Mouse (Mus musculus) heart, embryonic 14.5 days (tissue): ENCODE data around the gene Fam83f. TPM values are rescaled to one million over a fixed set of nuclear protein-coding genes. Genes with fewer than 3 reads are reported as not detected.

Source experiments
- ATAC-seq: fragments of 200-750 bp; cut with Nextera tagmentation; 2 replicates; pipeline ENCODE4 v1.8.0; 2017; ENCODE audit warnings: low read depth, moderate TSS enrichment; ENCODE audit not compliant: insufficient number of reproducible peaks, insufficient read depth, low FRiP score
- H3K27ac ChIP-seq, 2 experiments: fragments of 200-500 bp in 1 of 2; fragments of 300-500 bp in 1 of 2; sonication (generic) in 1 of 2; replicated peaks in 1 of 2; 2 replicates each; pipeline ENCODE4 v1.5.1; 2012 to 2014; ENCODE audit warnings: low read depth in 2 of 2, low read length in 2 of 2, control low read depth in 1 of 2, mild to moderate bottlenecking in 1 of 2, mixed read lengths in 1 of 2; ENCODE audit not compliant: control insufficient read depth in 1 of 2, insufficient read depth in 1 of 2
- H3K27me3 ChIP-seq: fragments of 300-500 bp; sonication (generic); 2 replicates; pipeline ENCODE4 v1.6.1; 2014; ENCODE audit warnings: mild to moderate bottlenecking, low read length, control low read depth; ENCODE audit not compliant: control insufficient read depth, insufficient read depth
- H3K36me3 ChIP-seq: fragments of 300-500 bp; sonication (generic); 2 replicates; pipeline ENCODE4 v1.6.1; 2014; ENCODE audit warnings: mild to moderate bottlenecking, control low read depth, low read length, mixed read lengths; ENCODE audit not compliant: control insufficient read depth, insufficient read depth
- H3K4me1 ChIP-seq, 2 experiments: fragments of 200-500 bp in 1 of 2; fragments of 300-500 bp in 1 of 2; sonication (generic) in 1 of 2; 2 replicates each; pipeline ENCODE4 v1.6.1; 2012 to 2014; ENCODE audit warnings: low read length in 2 of 2, control low read depth in 1 of 2, mixed read lengths in 1 of 2; ENCODE audit not compliant: control insufficient read depth in 2 of 2, insufficient read depth in 2 of 2
- H3K4me2 ChIP-seq: fragments of 300-500 bp; sonication (generic); 2 replicates; pipeline ENCODE4 v1.6.1; 2014; ENCODE audit warnings: mild to moderate bottlenecking, low read length
- H3K4me3 ChIP-seq, 2 experiments: fragments of 200-500 bp in 1 of 2; fragments of 300-500 bp in 1 of 2; sonication (generic) in 1 of 2; 2 replicates each; pipeline ENCODE4 v1.5.1; 2012 to 2014; ENCODE audit warnings: low read length in 2 of 2, mild to moderate bottlenecking in 2 of 2, control low read depth in 1 of 2, low read depth in 1 of 2, moderate library complexity in 1 of 2; ENCODE audit not compliant: control insufficient read depth in 1 of 2, insufficient read depth in 1 of 2
- H3K9ac ChIP-seq: fragments of 300-500 bp; sonication (generic); 2 replicates; pipeline ENCODE4 v1.6.1; 2014; ENCODE audit warnings: mild to moderate bottlenecking, low read length
- H3K9me3 ChIP-seq: fragments of 300-500 bp; sonication (generic); 2 replicates; pipeline ENCODE4 v1.6.1; 2016; ENCODE audit warnings: low read length, control low read depth; ENCODE audit not compliant: control insufficient read depth
- WGBS: fragments of 180-500 bp; shearing (Covaris S2); extraction: QIAGEN DNeasy Blood & Tissue Kit; methylation state at CpG from one replicate; pipeline ENCODE4 v1.1.7; 2014; 5-methylcytosine and 5-hydroxymethylcytosine counted together
- polyA plus RNA-seq: library from polyadenylated mRNA; unstranded; fragments of >200 nt; fragmentation: Nextera tagmentation; extraction: Ambion mirVana; gene quantifications from 2 replicates; pipeline ENCODE4 v1.2.1, GENCODE M21; 2014

The Fam83f gene
- polyA plus RNA-seq, 1 experiment from 2014 or later: 0.07 TPM

GRCm38 (mm10) chr15:80673337-80674095 is 1.9 kb downstream of the Fam83f start:
- no peak for ATAC-seq
- no peak overlapping the region for H3K4me2 ChIP-seq
- H3K9ac ChIP-seq: no peak overlapping the region
- peaks cover 9 to 15% of the 10 kb centered on the region in 2 experiments; a peak in 3 of 4 replicates for H3K4me1 ChIP-seq
- no peaks in the 10 kb centered on the region for H3K36me3 ChIP-seq
- H3K27me3 ChIP-seq: peaks cover 35% of the 10 kb centered on the region
- WGBS: 78% methylated on average over 4 of the region's 4 CpGs
- H3K27ac ChIP-seq: no peak overlapping the region
- H3K4me3 ChIP-seq: no peak overlapping the region
- no peaks in the 10 kb centered on the region for H3K9me3 ChIP-seq

GRCm38 (mm10) chr15:80674700-80675099 is 3.1 kb downstream of the Fam83f start:
- no peak overlapping the region for H3K4me2 ChIP-seq
- H3K9ac ChIP-seq: no peak overlapping the region
- peaks cover 33% of the 10 kb centered on the region for H3K27me3 ChIP-seq
- 78% methylated on average over 6 of the region's 6 CpGs for WGBS
- H3K36me3 ChIP-seq: no peaks in the 10 kb centered on the region
- H3K4me1 ChIP-seq: peaks cover 15 to 24% of the 10 kb centered on the region in 2 experiments
- no peak for ATAC-seq
- no peak overlapping the region for H3K4me3 ChIP-seq
- H3K9me3 ChIP-seq: no peaks in the 10 kb centered on the region
- no peak overlapping the region for H3K27ac ChIP-seq

- Histone ChIP-seq H3K36me3 (no peaks in the 10 kb centered on the region), H3K4me3 (no peak overlapping the region), H3K27me3 (0 out of 2 replicates have a peak, but pooled peaks cover 4% of the 10 kb centered on the region), H3K27ac (peak overlapping the region; percentile 44 to 51), H3K9ac (no peak overlapping the region), H3K4me2 (no peak overlapping the region), H3K4me1 (peaks cover 27 to 33% of the 10 kb centered on the region in 2 experiments), H3K9me3 (no peaks in the 10 kb centered on the region)
- WGBS: 37% methylated on average over 8 of the region's 8 CpGs
- peak; percentile 62; the same call in 1 of the 2 replicates for ATAC-seq
Observed at GRCm38 (mm10) chr15:80679515-80680215, 8.0 kb downstream of the Fam83f start.

- Histone ChIP-seq H3K4me3 (no peak overlapping the region), H3K4me1 (peaks cover 27 to 33% of the 10 kb centered on the region in 2 experiments), H3K9me3 (no peaks in the 10 kb centered on the region), H3K36me3 (no peaks in the 10 kb centered on the region), H3K4me2 (no peak overlapping the region), H3K27me3 (0 out of 2 replicates have a peak, but pooled peaks cover 1% of the 10 kb centered on the region), H3K27ac (peak overlapping the region; percentile 34 to 44; a peak in 2 of 4 replicates), H3K9ac (peak overlapping the region; percentile 28; the same call in 1 of the 2 replicates)
- 17% methylated on average over 7 of the region's 7 CpGs for WGBS
- ATAC-seq: peak; percentile 74
Observed at GRCm38 (mm10) chr15:80680347-80681030, 8.8 kb downstream of the Fam83f start.

- peak overlapping the region; percentile 27 to 51; a peak in 2 of 4 replicates for H3K27ac ChIP-seq
- H3K4me1 ChIP-seq: peaks cover 27 to 33% of the 10 kb centered on the region in 2 experiments
- no peaks in the 10 kb centered on the region for H3K9me3 ChIP-seq
- 77% methylated on average over 4 of the region's 4 CpGs for WGBS
- peaks cover 4% of the 10 kb centered on the region; the same call in 1 of the 2 replicates for H3K27me3 ChIP-seq
- no peak overlapping the region for H3K9ac ChIP-seq
- H3K4me3 ChIP-seq: no peak overlapping the region
- no peak overlapping the region for H3K4me2 ChIP-seq
- no peaks in the 10 kb centered on the region for H3K36me3 ChIP-seq
- no peak for ATAC-seq
Observed at GRCm38 (mm10) chr15:80681466-80681881, 9.8 kb downstream of the Fam83f start.

- Histone ChIP-seq H3K4me3 (no peak overlapping the region), H3K27me3 (peaks cover 9% of the 10 kb centered on the region; the same call in 1 of the 2 replicates), H3K9me3 (no peaks in the 10 kb centered on the region), H3K36me3 (no peaks in the 10 kb centered on the region), H3K4me2 (no peak overlapping the region), H3K27ac (no peak overlapping the region), H3K9ac (no peak overlapping the region), H3K4me1 (peaks cover 27 to 33% of the 10 kb centered on the region in 2 experiments)
- ATAC-seq: no peak
- WGBS: 84% methylated on average over 8 of the region's 8 CpGs
Observed at GRCm38 (mm10) chr15:80682343-80682742, 10.7 kb downstream of the Fam83f start.

- no peak for ATAC-seq
- H3K4me1 ChIP-seq: peaks cover 27 to 33% of the 10 kb centered on the region in 2 experiments
Observed at GRCm38 (mm10) chr15:80683151-80683550, 11.5 kb downstream of the Fam83f start.

More at GRCm38 (mm10) chr15:80683151-80683550, 11.5 kb downstream of the Fam83f start:
- Histone ChIP-seq H3K9ac (no peak overlapping the region), H3K27ac (no peak overlapping the region), H3K4me2 (no peak overlapping the region), H3K27me3 (peaks cover 9% of the 10 kb centered on the region; the same call in 1 of the 2 replicates), H3K9me3 (no peaks in the 10 kb centered on the region), H3K36me3 (no peaks in the 10 kb centered on the region), H3K4me3 (no peak overlapping the region)
- 73% methylated on average over 6 of the region's 6 CpGs for WGBS
